Mouse (Mus musculus) olfactory bulb, adult 2 months (tissue): ENCODE results near the gene Orai1.

ENCODE experiments used
- CTCF ChIP-seq: fragments of 200-500 bp; IDR thresholded peaks from 2 replicates; pipeline ENCODE4 v1.5.1; 2012; ENCODE audit warnings: low read depth, mild to moderate bottlenecking, low read length, moderate library complexity; ENCODE audit not compliant: insufficient read depth
- POLR2A ChIP-seq: fragments of 200-500 bp; IDR thresholded peaks from 2 replicates; pipeline ENCODE4 v1.6.1; 2012; ENCODE audit warnings: mild to moderate bottlenecking, low read depth, low read length, moderate library complexity; ENCODE audit not compliant: insufficient read depth

GRCm38 (mm10) chr5:123046916-123047315 lies 32.0 kb downstream of the Orai1 start, which contains the start of gene Morn3:
- TF ChIP-seq CTCF (no peak), POLR2A (no peak)
